Mouse (Mus musculus) cerebellum, adult 8-10 months (tissue): ENCODE measurements around the gene Msx2.

Source experiments
- DNase-seq: peaks from one replicate; pipeline ENCODE4 v3.0.0; 2022

Gene Msx2

DNA sequence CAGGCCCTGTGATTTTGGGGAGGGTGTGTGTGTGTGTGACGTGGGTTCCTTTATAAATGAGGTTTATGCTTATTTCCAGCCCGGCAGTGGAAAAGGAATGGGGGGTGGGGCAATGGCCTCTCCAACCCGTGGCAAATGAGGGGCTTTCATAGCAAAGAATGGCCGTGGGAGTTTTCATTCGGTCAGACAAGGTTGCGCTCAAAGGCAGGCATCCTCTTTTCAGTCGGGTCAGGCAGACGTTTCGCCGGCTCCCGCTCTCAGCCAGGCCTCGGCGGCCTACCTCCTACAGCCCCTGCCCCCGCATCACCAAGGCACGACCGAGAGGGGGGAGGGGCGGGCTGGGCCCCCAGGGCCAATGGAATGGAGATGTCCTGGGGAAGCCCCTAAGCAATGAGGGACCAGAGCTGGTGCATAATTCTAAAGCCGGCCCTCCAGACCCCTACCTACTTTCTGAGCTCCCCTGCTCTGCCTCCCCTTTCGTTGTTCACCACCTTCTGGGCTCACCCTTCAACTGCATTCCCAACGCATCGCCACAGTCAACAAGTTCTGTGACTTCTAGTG, 8.4 kb downstream of the Msx2 start:
- no peak for DNase-seq

GRCm38 (mm10) chr13:53463946-53464345, 8.9 kb downstream of the Msx2 start:
- DNase-seq = no peak

DNA sequence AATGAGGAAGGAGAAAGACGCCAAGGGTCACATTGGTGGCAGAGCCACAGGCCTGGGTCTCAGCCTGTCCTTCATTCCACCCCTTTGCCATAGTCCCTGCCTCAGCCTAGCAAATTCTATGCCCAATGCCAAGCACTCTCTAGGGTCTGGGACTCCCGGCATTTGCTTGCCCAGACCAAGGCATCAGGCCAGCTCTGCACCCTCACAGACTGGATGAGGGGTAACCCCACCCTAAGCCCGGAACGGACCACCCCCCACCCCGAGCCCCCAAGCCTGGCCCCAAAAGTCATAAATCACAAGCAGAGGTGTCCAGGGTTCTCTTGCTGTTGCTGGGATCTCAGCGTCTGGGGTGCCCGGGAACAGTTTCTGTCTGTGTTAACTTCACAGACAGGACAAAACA, 9.8 kb downstream of the Msx2 start:
- no peak for DNase-seq

- no peak for DNase-seq
Observed at GRCm38 (mm10) chr13:53462649-53462970, 10.3 kb downstream of the Msx2 start.

DNA sequence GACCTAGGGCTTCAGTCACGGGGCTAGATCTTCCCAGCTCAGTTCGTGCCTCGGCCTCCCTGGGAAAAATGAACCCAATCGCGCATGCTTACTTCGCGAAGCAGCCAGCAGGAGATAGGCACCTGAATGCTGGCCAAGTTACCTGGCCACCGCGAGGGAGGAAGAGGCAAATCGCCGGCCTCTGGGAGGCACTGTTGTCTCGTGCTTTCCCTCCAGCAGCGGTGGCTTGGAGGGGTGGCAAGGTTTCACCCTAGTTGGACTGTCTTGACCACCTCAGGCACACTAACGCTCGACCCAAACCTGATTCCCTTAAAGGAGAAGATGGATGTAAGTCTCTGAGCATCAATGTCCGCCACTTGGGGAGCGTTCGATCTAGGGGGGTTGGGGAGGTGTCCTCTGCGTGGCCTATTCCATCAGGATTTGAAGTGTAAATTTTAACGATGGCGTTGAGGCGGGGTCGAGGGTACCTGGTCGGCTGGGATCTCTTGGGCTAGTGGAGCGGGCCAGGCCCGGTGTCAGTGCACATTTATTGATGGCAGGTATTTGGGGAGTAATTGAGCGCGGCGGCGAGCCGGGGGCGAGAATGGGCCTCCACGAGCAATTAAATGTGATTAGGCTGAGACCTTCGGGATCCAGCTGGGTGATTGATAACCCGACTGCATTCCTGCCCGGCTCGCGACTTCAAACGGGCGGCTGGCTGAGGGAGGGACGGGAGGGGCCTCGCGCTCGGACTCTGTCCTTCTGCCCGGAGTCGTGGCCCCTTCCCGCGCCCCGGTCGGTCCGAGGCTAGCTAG, 10.8 kb downstream of the Msx2 start:
- DNase-seq = no peak

DNA sequence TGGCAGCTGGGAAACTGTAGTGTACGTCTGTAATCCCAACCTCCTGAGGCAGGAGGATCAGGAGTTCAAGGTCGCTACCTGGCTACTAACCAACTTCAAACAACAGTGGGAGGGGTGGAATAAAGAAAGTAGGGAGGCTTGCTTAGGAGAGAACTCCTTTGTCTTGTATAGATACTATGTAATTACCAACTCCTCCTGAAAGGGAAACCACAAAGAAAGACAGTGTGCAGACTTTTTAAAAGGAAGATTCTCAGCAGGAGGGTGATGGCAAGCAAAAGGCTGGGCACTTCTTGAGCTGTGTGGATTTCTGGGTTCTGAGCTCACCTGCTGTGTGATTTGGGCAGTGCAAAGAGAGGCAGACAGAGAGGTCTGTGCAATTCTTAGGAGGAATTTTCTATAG, 11.5 kb downstream of the Msx2 start:
- DNase-seq = no peak

- no peak for DNase-seq
Observed at GRCm38 (mm10) chr13:53458766-53459165, 14.1 kb downstream of the Msx2 start.

- DNase-seq = no peak
Observed at GRCm38 (mm10) chr13:53454794-53455672, 17.8 kb downstream of the Msx2 start.

DNA sequence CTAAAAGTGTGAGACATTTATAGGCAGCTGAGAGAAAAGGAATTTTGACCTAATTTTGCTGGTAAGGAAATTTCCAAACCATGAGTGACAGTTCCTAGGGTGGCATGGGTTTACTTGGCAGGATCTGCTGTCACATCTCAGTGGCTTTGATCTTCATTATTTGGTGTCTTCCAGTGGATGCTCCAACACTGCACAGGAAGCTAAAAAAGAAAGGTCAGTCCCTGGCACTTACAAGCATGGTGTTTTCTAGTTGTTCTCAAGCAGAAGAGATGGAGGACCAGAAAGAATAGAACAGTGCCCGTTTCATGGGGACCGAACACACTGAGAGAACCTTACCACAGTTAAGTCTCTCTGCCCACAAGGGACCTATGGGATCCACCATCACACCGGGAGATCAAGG, 18.9 kb downstream of the Msx2 start:
- DNase-seq = no peak

GRCm38 (mm10) chr13:53447609-53448008, 25.3 kb downstream of the Msx2 start:
- no peak for DNase-seq

GRCm38 (mm10) chr13:53443602-53444001, 29.3 kb downstream of the Msx2 start:
- no peak for DNase-seq

DNA sequence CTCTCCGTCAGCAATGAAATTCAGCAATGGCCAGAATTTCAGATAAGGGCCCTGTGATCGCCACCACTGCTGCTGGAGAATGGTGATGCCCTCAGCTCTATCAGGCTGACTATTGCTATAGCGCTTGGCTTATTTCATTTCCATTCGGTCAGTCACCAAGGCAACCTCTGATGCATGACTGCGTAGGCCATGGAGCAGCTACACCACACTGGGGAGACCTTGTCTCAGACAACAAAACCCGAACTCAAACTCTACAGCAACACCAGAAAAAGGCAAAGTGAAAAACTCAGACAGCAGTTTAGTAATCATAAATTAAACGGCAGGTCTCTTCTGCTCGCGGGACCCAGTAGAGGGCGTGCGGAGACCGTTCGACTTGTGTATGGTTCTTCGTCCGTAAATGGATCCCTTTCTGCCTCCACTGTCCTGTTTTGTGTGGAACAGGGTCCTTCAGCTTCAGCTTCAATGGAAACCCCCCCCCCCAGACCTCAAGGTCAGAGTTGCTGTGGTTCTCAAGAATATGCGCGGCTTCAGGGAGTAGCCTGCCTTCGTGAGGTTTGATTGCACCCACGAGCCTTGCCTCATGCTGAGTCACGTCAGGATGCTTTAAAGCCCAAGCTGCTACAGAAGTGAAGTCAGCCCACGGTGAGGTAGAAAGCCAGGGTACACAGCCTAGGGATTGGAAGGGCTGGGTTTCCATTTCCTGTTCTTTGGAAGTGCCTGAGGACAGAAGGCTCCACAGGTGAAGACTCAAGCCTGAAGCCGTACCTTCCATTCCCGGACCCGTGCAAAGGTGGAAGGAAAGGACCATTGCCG, 30.5 kb downstream of the Msx2 start:
- DNase-seq = no peak

GRCm38 (mm10) chr13:53441307-53442028, 31.4 kb downstream of the Msx2 start:
- DNase-seq = no peak

- DNase-seq = no peak
Observed at GRCm38 (mm10) chr13:53439957-53440356, 32.9 kb downstream of the Msx2 start.

- DNase-seq = peak; percentile 61
Observed at GRCm38 (mm10) chr13:53426507-53426906, 46.4 kb downstream of the Msx2 start.

GRCm38 (mm10) chr13:53421189-53421588, 51.7 kb downstream of the Msx2 start:
- DNase-seq = no peak

GRCm38 (mm10) chr13:53420741-53421140, 52.1 kb downstream of the Msx2 start:
- no peak for DNase-seq

GRCm38 (mm10) chr13:53419681-53420080, 53.2 kb downstream of the Msx2 start:
- DNase-seq = no peak

GRCm38 (mm10) chr13:53417701-53418100, 55.2 kb downstream of the Msx2 start:
- no peak for DNase-seq
